Mouse (Mus musculus): ENCODE results near the gene Ptk7.

GRCm38 (mm10) chr17:46551369-46551768 is 77.9 kb downstream of the Ptk7 start:
- TF ChIP-seq CTCF (conservative IDR thresholded peaks at IDR 0.05; ENCODE audit: low read length), result no peak
- no peak for TF ChIP-seq POU5F1 (IDR thresholded peaks at IDR 0.05; ENCODE audit: borderline replicate concordance, low read length)
- TF ChIP-seq NANOG (IDR thresholded peaks at IDR 0.05; ENCODE audit: borderline replicate concordance, low read length), result no peak
